Mouse (Mus musculus) natural killer cell, adult 2 months (primary cell): ENCODE results near the gene Tmem198.
A peak's percentile ranks its signal among the peaks of the same experiment; 100 is the strongest.

ENCODE experiments used
- DNase-seq, 2 experiments: peaks; one replicate each; pipeline ENCODE4 v3.0.0; 2022; ENCODE audit warnings: low spot score in 2 of 2

The Tmem198 gene

GRCm38 (mm10) chr1:75478916-75479634 is at the start of gene Tmem198, which contains the start of gene Chpf:
TSS of gene Tmem198 (plus strand) at chr1:75479532.
TSS of gene Chpf (minus strand) at chr1:75479307.
- peak; percentile 98 for DNase-seq

GRCm38 (mm10) chr1:75435475-75436328 is 43.6 kb upstream of the Tmem198 start, which contains the start of gene Gmppa:
TSS of gene Gmppa (plus strand) at chr1:75435930.
- DNase-seq = peak; percentile 33 to 49

- no peak for DNase-seq
Observed at GRCm38 (mm10) chr1:75438782-75439181, 40.5 kb upstream of the Tmem198 start.

- no peak for DNase-seq
Observed at GRCm38 (mm10) chr1:75440661-75441060, 38.7 kb upstream of the Tmem198 start.

GRCm38 (mm10) chr1:75441471-75441996 is 37.8 kb upstream of the Tmem198 start:
- no peak for DNase-seq

- DNase-seq = no peak
Observed at GRCm38 (mm10) chr1:75442171-75442570, 37.2 kb upstream of the Tmem198 start.

GRCm38 (mm10) chr1:75442811-75443210 is 36.5 kb upstream of the Tmem198 start:
- DNase-seq = no peak

GRCm38 (mm10) chr1:75443247-75444024 is 35.9 kb upstream of the Tmem198 start:
- DNase-seq = no peak

- DNase-seq = no peak
Observed at GRCm38 (mm10) chr1:75444208-75444607, 35.1 kb upstream of the Tmem198 start.

GRCm38 (mm10) chr1:75445141-75445701 is 34.1 kb upstream of the Tmem198 start:
- no peak for DNase-seq

GRCm38 (mm10) chr1:75445751-75446611 is 33.4 kb upstream of the Tmem198 start:
- DNase-seq = peak; percentile 56 to 72

- DNase-seq = no peak
Observed at GRCm38 (mm10) chr1:75446656-75447055, 32.7 kb upstream of the Tmem198 start.

- no peak for DNase-seq
Observed at GRCm38 (mm10) chr1:75447265-75448051, 31.9 kb upstream of the Tmem198 start.

- no peak for DNase-seq
Observed at GRCm38 (mm10) chr1:75448052-75448431, 31.3 kb upstream of the Tmem198 start.

GRCm38 (mm10) chr1:75448937-75449336 is 30.4 kb upstream of the Tmem198 start:
- no peak for DNase-seq

GRCm38 (mm10) chr1:75449377-75450135 is 29.8 kb upstream of the Tmem198 start:
- no peak for DNase-seq

GRCm38 (mm10) chr1:75450314-75451005 is 28.9 kb upstream of the Tmem198 start, which contains the start of gene Asic4:
TSS of gene Asic4 (plus strand) at chr1:75450436.
- DNase-seq = no peak

GRCm38 (mm10) chr1:75451900-75452299 is 27.4 kb upstream of the Tmem198 start:
- DNase-seq = no peak
